Mouse (Mus musculus) left cerebral cortex, postnatal 25 days (tissue): ENCODE results near the gene Trim63. TPM values are rescaled to one million over a fixed set of nuclear protein-coding genes. Genes with fewer than 3 reads are reported as not detected.
"Not testable (repeated sequence)": the region's sequence is repeated elsewhere in the genome, so short reads cannot be mapped to it uniquely, and the experiment has no call there.

Experiments
- DNase-seq, 2 experiments: peaks; one replicate each; pipeline ENCODE4 v3.0.0; 2022; ENCODE audit warnings: low spot score in 2 of 2, mixed read lengths in 1 of 2
- intact Hi-C: fragments of 180-260 bp; cut with DNase I; formaldehyde crosslinking; loops from one replicate; pipeline ENCODE4 v1.15.1; 2025
- total RNA-seq, 2 experiments: library from RNA; stranded (reverse); gene quantifications; 2 replicates each; pipeline ENCODE4 v1.2.3; 2021

Gene Trim63
- total RNA-seq, 2 experiments from 2014 or later, result 0.32 to 0.39 TPM

- no peak for DNase-seq
- intact Hi-C loops, result no loop called here
Observed at GRCm38 (mm10) chr4:134326859-134327530, 12.1 kb downstream of the Trim63 start.

- intact Hi-C loops, result no loop called here
- DNase-seq, result no peak
Observed at GRCm38 (mm10) chr4:134328151-134328550, 13.2 kb downstream of the Trim63 start.

- intact Hi-C loops, result no loop called here
- no peak for DNase-seq
Observed at GRCm38 (mm10) chr4:134328832-134329231, 13.9 kb downstream of the Trim63 start.

DNA sequence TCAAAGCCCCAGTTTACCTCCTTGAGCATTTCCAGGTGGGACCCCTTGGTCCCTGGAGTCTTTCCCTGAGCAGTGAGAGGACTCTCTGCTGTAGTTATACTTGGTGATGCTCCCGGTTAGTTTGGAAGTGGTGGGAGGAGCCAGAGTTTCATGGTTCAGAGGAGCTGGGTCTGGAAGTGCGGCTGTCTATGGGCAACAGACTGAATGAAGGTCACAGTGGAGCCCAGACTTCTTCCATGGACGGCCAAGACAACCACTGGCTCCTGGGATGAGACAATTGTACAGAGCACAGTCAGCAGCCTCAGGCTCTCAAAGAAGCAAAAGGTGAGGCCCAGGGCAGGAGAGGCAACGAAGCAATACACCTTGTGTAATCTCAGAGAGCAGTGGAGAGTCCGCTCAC, 15.4 kb downstream of the Trim63 start:
- no peak for DNase-seq
- intact Hi-C loops, result no loop called here

DNA sequence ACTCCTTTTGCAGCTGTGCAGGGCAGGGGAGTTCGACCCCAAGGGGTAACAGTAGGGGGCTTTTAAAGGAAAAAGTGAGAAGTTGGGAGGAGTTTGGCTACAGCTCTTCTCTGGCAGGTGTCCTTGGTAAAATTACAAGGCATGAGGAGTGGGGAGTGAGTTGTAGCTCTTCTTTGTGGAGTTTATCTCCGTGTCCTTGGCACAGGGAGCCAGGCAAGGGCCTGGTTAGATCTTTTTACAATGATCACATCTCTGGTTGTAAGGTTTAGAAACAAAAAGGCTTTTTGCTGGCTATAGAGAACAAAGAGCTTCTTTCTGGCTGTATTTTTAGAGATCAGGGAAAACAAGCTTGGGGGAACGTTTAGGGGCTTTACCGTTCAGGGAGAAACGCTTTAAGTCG, 26.3 kb downstream of the Trim63 start:
- DNase-seq, intact Hi-C loops: not testable (repeated sequence)

- no peak for DNase-seq
- intact Hi-C loops, result no loop called here
Observed at GRCm38 (mm10) chr4:134342213-134342779, 27.4 kb downstream of the Trim63 start.

DNA sequence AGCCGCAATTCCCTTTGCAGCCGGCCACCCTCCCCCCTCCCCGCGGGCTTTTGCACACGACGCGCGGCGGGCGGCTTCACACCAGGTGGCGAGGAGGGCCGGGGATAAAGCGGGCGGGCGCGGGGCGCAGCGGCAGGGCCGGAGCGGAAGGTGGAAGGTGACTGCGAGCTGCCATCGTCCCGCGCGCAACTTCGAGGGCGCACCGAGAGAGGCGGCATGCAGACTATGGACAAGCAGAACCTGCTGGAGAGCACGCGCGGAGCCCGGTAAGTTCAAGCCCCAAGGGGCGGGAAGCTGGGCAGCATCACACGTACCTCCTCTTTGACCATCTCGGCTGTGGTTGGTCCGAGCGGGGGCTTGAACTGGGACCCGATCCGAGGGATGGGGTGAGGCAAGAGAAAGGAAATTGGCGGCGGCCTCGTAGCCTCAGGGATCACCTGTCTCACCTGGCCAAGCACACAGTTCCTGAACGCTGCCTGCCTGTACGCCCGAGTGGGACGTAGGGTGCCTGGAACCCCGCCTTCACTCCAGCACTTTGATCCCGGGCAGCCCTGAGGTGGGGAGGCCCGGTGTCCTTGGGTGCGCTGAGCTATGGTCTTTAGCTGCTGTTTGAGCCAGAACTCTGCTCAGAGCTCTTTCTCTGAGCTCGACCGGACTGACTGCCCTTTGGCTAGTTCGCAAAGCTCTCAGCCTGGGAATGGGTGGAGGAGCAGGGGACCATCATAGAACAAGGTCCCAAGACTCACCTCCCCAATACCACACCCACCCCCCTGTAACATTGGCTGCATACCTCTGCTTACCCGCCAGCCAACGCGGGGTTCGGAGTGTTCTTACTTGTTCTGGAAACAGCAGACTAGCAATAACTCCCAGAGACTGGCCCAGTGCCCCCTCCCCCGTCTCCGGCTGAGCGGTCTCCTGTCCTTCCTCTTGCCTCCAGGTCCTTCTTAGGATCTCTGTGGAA, 28.4 kb downstream of the Trim63 start, which contains the start of gene Slc30a2:
Slc30a2 (plus strand) TSS at position 111 of the 961 bp plus-strand sequence.
- DNase-seq, result no peak
- intact Hi-C loops, result no loop called here

GRCm38 (mm10) chr4:134344620-134345019, 29.7 kb downstream of the Trim63 start:
- intact Hi-C loops, result no loop called here
- no peak for DNase-seq

- intact Hi-C loops, result no loop called here
- DNase-seq, result no peak
Observed at GRCm38 (mm10) chr4:134345802-134346201, 30.9 kb downstream of the Trim63 start.

GRCm38 (mm10) chr4:134348078-134348477, 33.2 kb downstream of the Trim63 start:
- no peak for DNase-seq
- intact Hi-C loops, result no loop called here

DNA sequence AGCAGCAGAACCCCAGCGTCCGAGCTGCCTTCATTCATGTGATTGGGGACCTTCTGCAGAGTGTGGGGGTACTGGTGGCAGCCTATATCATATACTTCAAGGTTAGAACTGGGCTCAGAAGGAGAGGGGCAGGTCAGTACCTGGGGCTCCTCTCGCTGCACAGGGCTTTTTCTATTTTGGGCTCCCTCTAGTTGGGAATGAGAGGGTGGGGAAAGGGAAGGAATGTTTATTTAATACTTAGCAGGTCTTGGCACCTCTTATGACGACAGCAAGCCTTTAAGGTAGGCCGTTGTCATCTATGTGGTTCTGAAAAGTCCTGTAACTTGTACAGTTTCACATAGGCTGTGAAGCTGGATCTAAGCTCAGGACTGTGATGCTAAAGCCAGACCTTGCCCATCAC, 33.6 kb downstream of the Trim63 start:
- DNase-seq, result no peak
- intact Hi-C loops, result no loop called here

DNA sequence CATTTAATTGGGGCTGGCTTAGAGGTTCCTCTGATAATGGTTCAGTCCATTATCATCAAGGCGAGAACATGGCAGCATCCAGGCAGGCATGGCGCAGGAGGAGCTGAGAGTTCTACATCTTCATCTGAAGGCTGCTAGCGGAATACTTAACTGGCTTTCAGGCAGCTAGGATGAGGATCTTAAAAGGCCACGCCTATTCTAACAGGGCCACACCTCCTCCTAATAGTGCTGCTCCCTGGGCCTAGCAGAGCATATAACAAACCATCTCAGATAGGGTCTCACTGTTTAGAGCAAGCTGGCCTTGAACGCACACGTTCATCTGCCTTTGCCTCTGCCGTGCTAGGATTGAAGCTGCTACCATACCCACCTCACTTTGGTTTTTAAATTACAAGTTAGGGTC, 34.9 kb downstream of the Trim63 start:
- intact Hi-C loops, result loop anchor here (2.0 kb wide), 1 partner anchor 25 kb away; no protein-coding TSS in a partner anchor

GRCm38 (mm10) chr4:134350641-134351040, 35.7 kb downstream of the Trim63 start:
- DNase-seq, result no peak
- intact Hi-C loops, result loop anchor here (2.0 kb wide), 1 partner anchor 26 kb away; no protein-coding TSS in a partner anchor

More for the DNA sequence above, 34.9 kb downstream of the Trim63 start:
- no peak for DNase-seq

GRCm38 (mm10) chr4:134351329-134352260, 36.7 kb downstream of the Trim63 start:
- intact Hi-C loops, result loop anchor here (2.0 kb wide), 1 partner anchor 27 kb away; no protein-coding TSS in a partner anchor
- DNase-seq, result no peak

DNA sequence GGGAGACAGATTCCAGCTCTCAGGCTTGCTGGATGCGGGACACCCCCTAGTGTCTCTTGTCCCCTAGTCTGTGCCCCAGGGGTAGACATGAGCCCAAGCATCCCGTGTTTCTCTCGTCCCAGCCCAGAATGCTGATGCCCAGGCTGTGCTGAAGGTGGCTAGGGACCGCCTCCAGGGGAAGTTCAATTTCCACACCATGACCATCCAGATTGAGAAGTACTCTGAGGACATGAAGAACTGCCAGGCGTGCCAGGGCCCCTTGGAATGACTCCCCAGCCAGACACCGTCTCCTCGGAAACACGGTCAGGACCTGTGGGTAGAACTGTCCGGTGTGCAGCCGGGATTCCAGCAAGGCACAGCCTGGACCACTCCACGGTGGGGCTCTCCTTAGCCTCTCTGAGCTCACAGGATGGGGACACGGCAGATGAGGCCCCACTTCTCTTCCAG, 37.4 kb downstream of the Trim63 start:
- DNase-seq, result no peak
- intact Hi-C loops, result no loop called here

DNA sequence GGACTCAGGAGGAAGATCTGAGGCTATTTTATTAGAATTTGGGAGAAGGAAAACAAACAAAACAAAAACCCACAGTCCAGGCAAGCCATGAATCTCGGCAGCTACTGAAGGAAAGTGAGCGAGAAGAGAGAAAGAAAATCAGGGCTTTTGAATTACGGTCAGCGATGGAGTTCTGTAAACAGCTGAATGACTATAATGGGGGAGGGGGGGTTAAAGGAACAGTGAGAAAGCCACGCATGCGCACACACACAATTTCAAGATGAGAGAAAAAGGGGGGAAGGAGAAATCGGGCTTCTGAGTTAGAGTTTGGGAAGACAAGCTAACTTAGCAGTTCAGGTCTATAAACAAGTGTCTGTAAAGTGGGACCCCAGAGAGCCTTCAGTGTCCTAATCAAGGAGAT, 38.0 kb downstream of the Trim63 start:
- intact Hi-C loops, result no loop called here
- DNase-seq, result no peak

DNA sequence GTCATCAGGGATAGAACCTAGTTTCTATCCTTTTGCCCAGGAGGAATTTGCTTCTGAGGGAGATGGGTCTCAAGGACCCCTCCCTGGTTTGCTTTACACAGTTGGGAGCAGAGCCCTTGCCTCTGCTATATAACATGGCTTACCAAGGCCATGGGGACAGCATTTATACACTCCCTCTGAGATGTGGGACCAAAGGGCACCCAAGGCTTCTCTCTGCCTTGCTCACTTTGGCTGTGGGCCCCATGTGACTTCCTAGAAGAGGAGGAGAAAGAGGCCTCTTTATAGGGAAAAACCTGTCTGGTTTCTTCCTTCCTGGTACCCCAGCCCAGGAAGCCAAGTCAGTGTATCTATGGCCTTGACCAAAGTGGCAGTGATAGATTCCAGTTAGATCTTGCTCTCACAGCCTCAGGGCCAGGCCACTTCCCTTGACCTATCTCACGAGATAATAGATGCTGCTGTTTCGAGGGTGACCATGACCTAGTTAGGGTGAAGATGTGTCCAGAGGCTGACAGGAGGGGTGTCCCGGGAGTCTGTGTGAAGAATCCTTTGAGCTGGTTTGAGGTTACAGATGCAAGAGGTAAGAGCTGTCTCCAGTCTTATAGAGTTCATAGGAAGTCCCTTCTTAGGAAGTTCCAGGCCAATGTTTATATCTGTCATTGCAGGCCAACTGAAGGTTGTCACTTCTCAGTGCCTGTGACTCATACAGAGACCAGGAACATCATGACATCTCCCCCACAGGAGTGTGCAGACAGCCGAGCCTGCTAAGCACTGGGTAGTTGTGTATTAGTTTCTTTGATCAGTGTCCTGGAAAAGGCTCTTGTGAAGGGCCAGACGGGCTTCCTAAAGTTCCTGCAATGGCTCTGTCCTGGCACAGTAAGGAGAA, 38.8 kb downstream of the Trim63 start:
- intact Hi-C loops, result no loop called here
- DNase-seq, result no peak

GRCm38 (mm10) chr4:134355841-134356452, 41.0 kb downstream of the Trim63 start:
- DNase-seq, result no peak
- intact Hi-C loops, result loop anchor here (5.0 kb wide), 1 partner anchor 104 kb away; the partner anchor contains the start of gene Grrp1
